Mouse (Mus musculus): ENCODE data around the gene Trpm1.

GRCm38 (mm10) chr7:64296286-64297010 lies 142.8 kb downstream of the Trpm1 start:
- no peak for TF ChIP-seq POLR2A (IDR thresholded peaks at IDR 0.05; ENCODE audit: borderline replicate concordance, insufficient read depth, low read length)
- TF ChIP-seq CTCF (IDR thresholded peaks at IDR 0.05; ENCODE audit: borderline replicate concordance, insufficient read depth, low read depth, low read length) = no peak

All from cerebellum, adult 2 months (tissue).